Mouse (Mus musculus): ENCODE measurements around the gene Elk4. TPM values are rescaled to one million over a fixed set of nuclear protein-coding genes. Genes with fewer than 3 reads are reported as not detected.

The Elk4 gene
- polyA plus RNA-seq, 1 experiment from 2014 or later = 11.4 TPM

DNA sequence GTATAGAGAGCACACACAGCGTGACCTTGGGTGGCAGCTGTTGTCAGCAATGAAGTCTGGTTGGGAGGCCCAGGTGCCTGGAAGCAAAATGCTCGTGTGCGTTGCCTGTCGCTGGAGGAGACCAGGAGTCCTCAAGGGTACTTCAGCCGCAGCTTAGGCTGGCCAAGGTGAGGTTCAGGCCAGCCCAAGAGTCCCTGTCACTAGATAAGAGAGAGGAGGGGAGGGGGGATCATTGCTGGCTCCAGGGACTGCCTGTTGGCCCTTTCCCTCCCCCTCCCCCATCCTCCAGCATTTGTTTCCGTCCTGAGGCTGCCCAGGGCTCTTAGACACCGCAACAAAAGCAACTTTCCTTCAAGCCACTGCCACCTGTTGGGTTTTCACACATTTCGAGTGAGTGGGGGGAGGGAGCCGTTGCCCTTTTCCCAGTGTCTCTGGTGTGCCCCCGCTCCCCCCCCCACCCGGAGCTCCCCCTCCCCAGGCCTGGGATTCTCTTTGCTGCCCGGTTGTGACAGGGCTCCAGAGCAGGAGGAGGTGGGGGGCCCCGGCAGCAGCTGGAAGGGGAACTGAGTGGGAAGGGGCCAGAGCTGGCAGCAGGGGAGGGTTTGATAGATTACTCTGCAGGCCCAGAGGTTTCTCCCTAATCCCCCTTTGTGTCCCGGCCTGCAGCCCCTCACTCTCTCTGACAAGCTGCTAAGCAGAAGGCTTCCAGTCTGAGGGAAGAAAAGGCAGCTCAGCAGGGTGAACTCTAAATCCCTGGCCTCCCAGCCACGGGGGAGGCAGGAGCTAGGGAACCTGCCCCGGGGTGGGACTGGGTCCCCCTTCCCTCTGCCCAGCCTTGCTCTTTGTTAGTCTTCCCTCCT lies 36.5 kb upstream of the Elk4 start:
- peak overlapping the region; percentile 18; the same call in 1 of the 2 replicates for H3K4me2 ChIP-seq
- ATAC-seq (ENCODE audit: low FRiP score, low read depth) = peak; percentile 46; the same call in 1 of the 2 replicates
- no peak overlapping the region for H3K9ac ChIP-seq
- no peaks in the 10 kb centered on the region for H3K36me3 ChIP-seq
- peaks cover 20% of the 10 kb centered on the region for H3K4me1 ChIP-seq (replicated peaks)
- 0 out of 2 replicates have a peak, but pooled peaks cover 3% of the 10 kb centered on the region for H3K27me3 ChIP-seq
- H3K4me3 ChIP-seq = no peak overlapping the region
- WGBS = 6% methylated on average over 16 of the region's 16 CpGs
- H3K9me3 ChIP-seq = no peaks in the 10 kb centered on the region
- H3K27ac ChIP-seq (replicated peaks) = no peak overlapping the region

DNA sequence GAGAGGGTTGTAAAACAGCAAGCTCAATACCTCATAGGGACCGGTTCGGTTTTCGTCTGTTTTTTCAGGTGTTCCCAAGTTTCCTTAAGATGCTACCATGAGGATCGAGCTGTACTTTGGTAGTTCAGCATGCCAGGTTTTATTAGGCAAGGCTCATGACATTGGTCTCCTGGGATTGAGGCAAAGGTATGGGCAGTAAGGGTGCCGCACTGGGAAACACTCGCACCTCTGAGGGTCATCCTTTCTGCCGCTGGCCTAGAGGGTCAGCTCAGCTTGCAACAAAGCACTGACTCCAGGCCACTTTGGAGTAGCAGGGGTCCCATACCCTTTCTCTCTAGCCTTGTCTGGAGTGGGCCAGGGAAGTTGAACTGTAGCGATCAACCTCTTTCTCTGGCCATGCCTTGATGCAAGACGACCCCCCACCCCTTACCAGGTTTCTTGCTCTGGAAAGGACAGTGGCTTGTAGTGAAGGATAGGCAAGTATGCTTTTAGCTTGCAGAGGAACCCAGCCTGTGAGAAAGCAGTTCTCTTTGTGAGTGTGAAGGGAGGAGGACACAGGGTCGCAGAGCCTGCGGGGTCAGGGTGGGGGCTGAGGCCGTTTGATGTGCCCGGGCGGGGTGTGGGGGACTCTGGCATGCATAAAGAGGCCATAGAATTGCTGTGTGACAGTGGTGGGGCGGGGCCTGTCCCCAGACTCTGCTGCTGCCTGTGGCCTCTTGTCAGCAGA lies 35.5 kb upstream of the Elk4 start:
- Histone ChIP-seq H3K36me3 (no peaks in the 10 kb centered on the region), H3K4me1 (replicated peaks) (peaks cover 20% of the 10 kb centered on the region), H3K9me3 (no peaks in the 10 kb centered on the region), H3K27me3 (no peaks in the 10 kb centered on the region), H3K9ac (no peak overlapping the region), H3K4me3 (no peak overlapping the region), H3K4me2 (no peak overlapping the region), H3K27ac (replicated peaks) (no peak overlapping the region)
- ATAC-seq (ENCODE audit: low FRiP score, low read depth) = no peak
- WGBS = 10% methylated on average over 15 of the region's 15 CpGs

DNA sequence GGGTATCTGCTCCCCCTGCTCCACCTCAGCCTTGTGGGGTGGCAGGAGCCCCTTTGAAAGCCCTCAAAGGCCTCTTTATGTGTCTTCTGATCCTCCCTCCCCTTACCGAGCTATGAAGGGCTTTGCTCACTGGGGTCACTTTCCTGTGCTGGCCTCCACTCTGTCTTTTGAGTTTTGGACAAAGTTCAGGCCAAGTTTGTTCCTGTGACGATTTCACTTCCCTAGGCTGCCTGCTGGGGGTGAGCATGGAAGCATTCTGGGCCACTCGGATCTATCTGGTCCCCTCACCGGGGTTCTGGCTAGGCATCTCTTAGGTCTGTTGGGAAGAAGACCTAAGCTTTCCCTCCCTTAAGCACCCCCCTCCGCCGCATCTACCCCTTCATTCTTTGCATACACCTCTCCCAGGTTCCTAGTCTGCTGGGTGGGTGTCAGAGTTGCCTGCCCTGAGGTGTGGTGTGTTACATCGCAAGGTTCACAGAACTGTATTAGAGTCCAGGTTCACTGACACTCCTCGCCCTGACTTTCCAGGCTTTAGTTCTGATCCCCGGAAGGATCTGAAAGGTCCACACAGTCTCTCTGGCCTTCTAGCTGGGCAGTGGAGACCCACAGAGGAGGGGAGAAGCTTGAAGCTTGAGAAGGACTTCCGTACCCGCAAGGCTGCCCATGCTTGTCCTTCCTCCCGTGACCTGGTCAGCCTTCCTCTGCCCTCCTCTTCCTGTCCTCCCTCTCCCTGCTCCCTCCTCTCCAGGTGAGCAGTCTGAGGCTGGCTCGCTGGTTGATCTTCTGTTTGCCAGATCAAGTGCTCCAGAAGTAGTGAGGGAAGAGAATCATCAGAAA lies 34.7 kb upstream of the Elk4 start:
- H3K36me3 ChIP-seq = no peaks in the 10 kb centered on the region
- peaks cover 20% of the 10 kb centered on the region for H3K4me1 ChIP-seq (replicated peaks)
- no peak overlapping the region for H3K4me2 ChIP-seq
- no peak for ATAC-seq (ENCODE audit: low FRiP score, low read depth)
- H3K9me3 ChIP-seq = no peaks in the 10 kb centered on the region
- no peak overlapping the region for H3K27ac ChIP-seq (replicated peaks)
- 17% methylated on average over 13 of the region's 13 CpGs for WGBS
- H3K4me3 ChIP-seq = no peak overlapping the region
- no peak overlapping the region for H3K9ac ChIP-seq
- no peaks in the 10 kb centered on the region for H3K27me3 ChIP-seq

DNA sequence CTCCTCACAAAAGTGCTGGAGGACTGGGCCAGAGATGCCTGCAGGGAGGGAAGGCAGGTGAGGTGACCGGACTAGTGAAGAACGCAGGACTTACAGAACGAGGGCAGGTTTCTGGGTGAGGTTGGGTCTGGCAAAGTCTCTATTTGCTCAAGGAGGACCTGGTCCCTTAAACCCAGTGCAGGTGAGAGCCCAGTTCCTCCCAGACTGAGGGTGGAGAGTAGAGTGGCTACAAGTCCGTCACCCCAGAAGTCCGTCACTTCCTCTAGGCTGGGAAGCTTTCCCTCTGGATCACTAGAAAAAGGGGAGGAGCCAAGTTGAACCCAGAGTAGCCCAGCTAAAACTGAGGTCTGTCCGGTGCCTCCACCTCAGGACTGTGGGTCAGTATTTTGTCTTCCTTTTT lies 33.4 kb upstream of the Elk4 start:
- Histone ChIP-seq H3K27ac (replicated peaks) (no peak overlapping the region), H3K36me3 (no peaks in the 10 kb centered on the region), H3K4me1 (replicated peaks) (peaks cover 20% of the 10 kb centered on the region), H3K9me3 (no peaks in the 10 kb centered on the region), H3K27me3 (no peaks in the 10 kb centered on the region), H3K9ac (no peak overlapping the region), H3K4me3 (no peak overlapping the region), H3K4me2 (no peak overlapping the region)
- WGBS = 79% methylated on average over 6 of the region's 6 CpGs
- ATAC-seq (ENCODE audit: low FRiP score, low read depth) = no peak

DNA sequence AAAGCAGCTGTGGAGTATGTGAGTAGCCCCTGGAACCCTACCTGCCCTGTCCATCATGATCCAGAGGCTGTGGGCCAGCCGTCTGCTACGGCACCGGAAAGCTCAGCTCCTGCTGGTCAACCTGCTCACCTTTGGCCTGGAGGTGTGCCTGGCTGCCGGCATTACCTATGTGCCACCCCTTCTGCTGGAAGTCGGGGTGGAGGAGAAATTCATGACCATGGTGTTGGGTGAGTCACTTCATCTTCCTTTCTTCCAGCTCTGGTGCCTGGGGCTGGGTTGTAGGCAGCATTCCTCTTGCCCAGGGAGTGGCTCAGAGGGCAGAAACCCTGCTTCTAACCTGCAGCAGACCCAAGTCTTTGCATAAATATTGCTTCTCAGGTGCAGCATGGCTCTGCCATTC lies 30.5 kb upstream of the Elk4 start:
- 89% methylated on average over 5 of the region's 5 CpGs for WGBS
- no peak overlapping the region for H3K4me2 ChIP-seq
- H3K27ac ChIP-seq (replicated peaks) = no peak overlapping the region
- H3K4me3 ChIP-seq = no peak overlapping the region
- H3K4me1 ChIP-seq (replicated peaks) = peaks cover 10% of the 10 kb centered on the region; the same call in 1 of the 2 replicates
- H3K9me3 ChIP-seq = no peaks in the 10 kb centered on the region
- H3K36me3 ChIP-seq = no peaks in the 10 kb centered on the region
- no peak overlapping the region for H3K9ac ChIP-seq
- H3K27me3 ChIP-seq = no peaks in the 10 kb centered on the region
- ATAC-seq (ENCODE audit: low FRiP score, low read depth) = no peak

DNA sequence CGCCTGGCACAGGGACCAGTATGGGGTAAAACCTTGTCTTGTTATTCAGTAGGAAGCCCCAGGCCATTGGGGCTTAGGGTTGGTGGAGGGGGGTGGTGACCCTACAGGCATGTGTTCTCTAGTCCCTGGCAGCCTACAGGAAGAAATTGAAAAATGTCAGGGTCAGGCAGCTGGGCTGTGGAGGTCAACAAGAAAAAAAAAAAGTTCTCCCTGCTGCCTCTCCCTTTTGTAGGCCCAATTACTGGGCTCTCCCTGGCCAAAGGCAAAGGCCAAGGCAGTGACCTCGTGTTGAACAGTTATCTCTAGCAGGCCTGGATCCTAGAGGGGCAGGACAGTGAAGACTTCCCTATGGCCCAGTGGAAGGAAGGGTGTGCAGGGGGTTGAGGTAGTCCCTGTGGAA lies 26.9 kb upstream of the Elk4 start:
- Histone ChIP-seq H3K4me3 (no peak overlapping the region), H3K9ac (no peak overlapping the region), H3K27ac (replicated peaks) (no peak overlapping the region), H3K36me3 (no peaks in the 10 kb centered on the region), H3K27me3 (no peaks in the 10 kb centered on the region), H3K9me3 (no peaks in the 10 kb centered on the region), H3K4me2 (no peak overlapping the region), H3K4me1 (replicated peaks) (no peaks in the 10 kb centered on the region)
- no peak for ATAC-seq (ENCODE audit: low FRiP score, low read depth)
- 15% methylated on average over 2 of the region's 2 CpGs for WGBS

DNA sequence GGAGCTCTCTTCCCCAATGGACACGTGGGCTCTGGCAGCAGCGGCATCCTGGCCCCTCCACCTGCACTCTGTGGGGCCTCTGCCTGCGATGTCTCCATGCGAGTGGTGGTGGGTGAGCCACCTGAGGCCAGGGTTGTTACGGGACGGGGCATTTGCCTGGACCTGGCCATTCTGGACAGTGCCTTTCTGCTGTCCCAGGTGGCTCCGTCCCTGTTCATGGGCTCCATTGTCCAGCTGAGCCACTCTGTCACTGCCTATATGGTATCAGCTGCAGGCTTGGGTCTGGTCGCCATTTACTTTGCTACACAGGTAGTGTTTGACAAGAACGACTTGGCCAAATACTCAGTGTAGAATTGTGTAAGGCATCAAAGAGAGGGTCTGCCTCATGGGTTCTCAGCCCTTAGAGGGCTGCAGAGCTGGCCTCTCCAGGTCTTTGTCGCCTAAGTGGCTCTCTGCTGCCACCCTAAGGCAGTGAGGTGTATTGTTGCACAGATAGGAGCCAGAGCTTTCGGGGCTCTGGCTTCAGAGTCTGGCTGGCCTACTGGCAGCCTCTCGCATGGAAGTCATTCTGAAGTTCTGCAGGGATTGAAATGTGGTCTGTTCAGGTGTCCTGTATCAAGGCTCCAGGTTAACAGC lies 25.9 kb upstream of the Elk4 start:
- Histone ChIP-seq H3K4me2 (no peak overlapping the region), H3K36me3 (no peaks in the 10 kb centered on the region), H3K9me3 (no peaks in the 10 kb centered on the region), H3K4me1 (replicated peaks) (no peaks in the 10 kb centered on the region), H3K4me3 (no peak overlapping the region), H3K27ac (replicated peaks) (no peak overlapping the region), H3K9ac (no peak overlapping the region), H3K27me3 (no peaks in the 10 kb centered on the region)
- peak; percentile 65 for ATAC-seq (ENCODE audit: low FRiP score, low read depth)
- WGBS = 53% methylated on average over 12 of the region's 12 CpGs

DNA sequence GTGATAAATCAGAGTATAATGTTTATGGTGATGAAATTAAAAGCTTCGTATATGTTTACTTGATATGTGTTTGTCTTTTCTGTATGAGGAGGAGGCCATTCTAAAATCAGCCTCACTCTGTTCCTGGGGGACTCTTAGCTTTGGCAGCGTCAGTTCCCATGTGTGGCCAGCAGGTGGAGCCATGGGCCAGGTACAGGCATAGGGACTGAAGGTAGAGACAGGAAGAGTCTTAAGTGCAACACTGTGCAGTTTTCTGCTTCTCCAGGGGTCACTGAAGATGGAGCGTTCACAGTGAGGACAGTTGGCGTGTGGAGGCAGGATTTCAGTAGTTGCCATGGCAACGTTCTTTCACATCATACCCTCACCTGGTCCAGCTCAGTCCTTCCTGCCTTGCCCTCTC lies 24.5 kb upstream of the Elk4 start:
- H3K4me3 ChIP-seq = no peak overlapping the region
- no peaks in the 10 kb centered on the region for H3K9me3 ChIP-seq
- WGBS = 18% methylated on average over 5 of the region's 5 CpGs
- H3K9ac ChIP-seq = no peak overlapping the region
- H3K27me3 ChIP-seq = no peaks in the 10 kb centered on the region
- H3K36me3 ChIP-seq = no peaks in the 10 kb centered on the region
- no peaks in the 10 kb centered on the region for H3K4me1 ChIP-seq (replicated peaks)
- no peak overlapping the region for H3K27ac ChIP-seq (replicated peaks)
- ATAC-seq (ENCODE audit: low FRiP score, low read depth) = peak; percentile 68; the same call in 1 of the 2 replicates
- H3K4me2 ChIP-seq = no peak overlapping the region

DNA sequence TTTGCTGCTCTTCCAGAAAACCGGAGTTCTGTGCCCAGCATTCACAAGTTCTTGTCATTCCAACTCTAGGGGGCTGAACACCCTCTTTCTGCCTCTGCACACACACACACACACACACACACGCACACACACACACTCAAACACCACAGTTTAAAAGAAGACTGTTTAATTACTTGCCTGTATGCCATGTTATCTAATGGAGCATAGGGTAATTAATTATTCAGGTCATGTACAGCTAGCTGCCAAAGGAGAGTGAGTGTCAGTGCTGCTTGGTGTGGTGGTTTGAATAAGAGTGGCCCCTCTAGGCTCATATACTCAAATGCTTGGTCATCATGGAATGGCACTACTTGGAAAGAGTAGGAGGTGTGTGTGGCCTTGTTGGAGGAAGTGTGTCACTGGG lies 23.6 kb upstream of the Elk4 start:
- Histone ChIP-seq H3K4me3 (no peak overlapping the region), H3K36me3 (no peaks in the 10 kb centered on the region), H3K4me1 (replicated peaks) (no peaks in the 10 kb centered on the region), H3K27ac (replicated peaks) (no peak overlapping the region), H3K4me2 (no peak overlapping the region), H3K9ac (no peak overlapping the region), H3K9me3 (no peaks in the 10 kb centered on the region), H3K27me3 (no peaks in the 10 kb centered on the region)
- WGBS = 82% methylated on average over 2 of the region's 2 CpGs
- no peak for ATAC-seq (ENCODE audit: low FRiP score, low read depth)

DNA sequence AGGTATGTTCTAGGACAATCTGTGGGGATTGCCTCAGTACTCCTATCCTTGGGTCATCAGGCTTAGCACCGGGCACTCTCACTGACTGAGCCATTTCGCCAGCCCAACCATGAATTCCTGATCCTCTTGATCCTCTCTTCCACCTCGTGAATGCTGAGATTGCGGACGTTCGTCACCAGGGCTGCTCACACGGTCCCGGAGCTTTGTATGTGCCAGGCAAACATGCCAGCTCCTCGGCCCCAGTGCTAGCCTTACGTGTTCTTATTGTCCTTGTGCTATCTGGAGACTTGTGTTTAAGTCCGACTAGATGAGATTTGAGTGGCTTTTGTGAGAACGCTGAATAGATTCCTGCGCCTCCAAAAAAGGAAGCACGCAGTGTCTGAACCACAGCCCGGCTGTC lies 20.0 kb upstream of the Elk4 start:
- no peak for ATAC-seq (ENCODE audit: low FRiP score, low read depth)
- no peaks in the 10 kb centered on the region for H3K36me3 ChIP-seq
- no peak overlapping the region for H3K27ac ChIP-seq (replicated peaks)
- no peaks in the 10 kb centered on the region for H3K9me3 ChIP-seq
- 76% methylated on average over 15 of the region's 15 CpGs for WGBS
- no peaks in the 10 kb centered on the region for H3K27me3 ChIP-seq
- H3K4me3 ChIP-seq = no peak overlapping the region
- no peak overlapping the region for H3K9ac ChIP-seq
- H3K4me1 ChIP-seq (replicated peaks) = no peaks in the 10 kb centered on the region
- no peak overlapping the region for H3K4me2 ChIP-seq

DNA sequence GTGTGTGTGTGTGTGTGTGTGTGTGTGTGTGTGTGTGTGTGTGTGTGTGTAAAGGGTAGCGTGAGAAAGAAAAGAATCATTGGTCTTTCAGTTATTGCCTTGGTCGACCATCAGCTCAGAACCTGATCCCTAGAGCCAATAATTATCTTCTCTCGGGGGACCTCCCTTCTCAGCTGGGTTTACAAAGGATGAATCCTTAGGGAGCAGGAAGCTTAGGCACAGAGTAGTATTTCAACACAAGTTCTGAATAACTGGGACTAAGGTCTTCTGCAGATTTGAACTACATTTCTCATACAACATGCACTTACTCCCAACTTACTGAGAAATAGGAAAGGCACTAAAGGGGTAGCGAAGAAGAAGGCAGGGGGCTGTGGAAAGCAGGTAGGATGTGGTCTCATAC lies 17.9 kb upstream of the Elk4 start:
- Histone ChIP-seq H3K4me3 (no peak overlapping the region), H3K27ac (replicated peaks) (no peak overlapping the region), H3K9me3 (no peaks in the 10 kb centered on the region), H3K9ac (no peak overlapping the region), H3K36me3 (no peaks in the 10 kb centered on the region), H3K4me1 (replicated peaks) (no peaks in the 10 kb centered on the region), H3K4me2 (no peak overlapping the region), H3K27me3 (no peaks in the 10 kb centered on the region)
- WGBS = 82% methylated on average over 4 of the region's 4 CpGs
- no peak for ATAC-seq (ENCODE audit: low FRiP score, low read depth)
